Mouse (Mus musculus): ENCODE data around the gene Ints13. TPM values are rescaled to one million over a fixed set of nuclear protein-coding genes. Genes with fewer than 3 reads are reported as not detected.
"Not testable (repeated sequence)": the region's sequence is repeated elsewhere in the genome, so short reads cannot be mapped to it uniquely, and the experiment has no call there.

The Ints13 gene
- total and polyA plus RNA-seq, 3 experiments, result 31.9 to 51.9 (median 50.5) TPM

- Histone ChIP-seq H3K27ac (ENCODE audit: insufficient read depth, low read depth) (no peak overlapping the region), H3K79me2 (replicated peaks; ENCODE audit: control insufficient read depth, extremely low read depth, insufficient read depth, poor library complexity, severe bottlenecking) (peaks cover 23% of the 10 kb centered on the region), H3K36me3 (replicated peaks in 1 of 2; ENCODE audit: control insufficient read depth in 1 of 2, insufficient read depth in 1 of 2, low read length in 1 of 2) (peaks cover 12 to 33% of the 10 kb centered on the region in 2 experiments), H3K4me3 (replicated peaks in 1 of 3; ENCODE audit: low read depth in 2 of 3, low read length in 2 of 3, poor library complexity in 1 of 3) (no peak overlapping the region), H3K27me3 (replicated peaks) (no peaks in the 10 kb centered on the region), H3K4me1 (ENCODE audit: control insufficient read depth in 1 of 2, insufficient read depth in 2 of 2) (peaks cover 0 to 24% of the 10 kb centered on the region in 2 experiments; a peak in 2 of 4 replicates), H3K9me3 (replicated peaks; ENCODE audit: low read length) (no peaks in the 10 kb centered on the region), H3K9ac (ENCODE audit: insufficient read depth, low read depth) (no peak overlapping the region), H3K4me2 (ENCODE audit: insufficient read depth, low read depth, poor library complexity, severe bottlenecking) (no peak overlapping the region)
- DNase-seq (ENCODE audit: extremely low read depth), result no peak
- dilution Hi-C loops (cut with MboI; ENCODE audit: extremely low pct_ligation_motif_present, extremely low pct_unique_long_range_greater_than_20kb, low sequenced_read_pairs), result no loop called here
- in situ Hi-C loops (cut with MboI; ENCODE audit: low pct_ligation_motif_present, low pct_unique_long_range_greater_than_20kb, low sequenced_read_pairs), result no loop called here
- no peak for TF ChIP-seq CHD2 (IDR thresholded peaks at IDR 0.05; ENCODE audit: low read length)
- TF ChIP-seq E2F4 (IDR thresholded peaks at IDR 0.05; ENCODE audit: insufficient replicate concordance, low read depth, low read length), result no peak
- no peak for TF ChIP-seq MAZ (IDR thresholded peaks at IDR 0.05; ENCODE audit: low read depth, low read length)
- no peak for TF ChIP-seq CHD1 (IDR thresholded peaks at IDR 0.05; ENCODE audit: low read depth, low read length)
- TF ChIP-seq ETS1 (conservative IDR thresholded peaks at IDR 0.05; ENCODE audit: low read depth, low read length), result no peak
- no peak for TF ChIP-seq CTCF (conservative IDR thresholded peaks at IDR 0.05 in 1 of 2, IDR thresholded peaks at IDR 0.05 in 1 of 2; ENCODE audit: low read depth in 2 of 2, low read length in 2 of 2)
- TF ChIP-seq POLR2AphosphoS2 (IDR thresholded peaks at IDR 0.05; ENCODE audit: low read depth, low read length), result no peak
- no peak for TF ChIP-seq MXI1 (IDR thresholded peaks at IDR 0.05; ENCODE audit: low read depth, low read length)
- TF ChIP-seq MEF2A (IDR thresholded peaks at IDR 0.05; ENCODE audit: borderline replicate concordance, low read depth, low read length), result no peak
- TF ChIP-seq MAFK (IDR thresholded peaks at IDR 0.05; ENCODE audit: insufficient replicate concordance, low read length), result no peak
- no peak for TF ChIP-seq IRF4 (IDR thresholded peaks at IDR 0.05; ENCODE audit: low read depth, low read length)
These were observed 5.6 kb downstream of the Ints13 start for GRCm38 (mm10) chr6:146572073-146572472.

- in situ Hi-C loops (cut with MboI; ENCODE audit: low pct_ligation_motif_present, low pct_unique_long_range_greater_than_20kb, low sequenced_read_pairs); dilution Hi-C loops (cut with MboI; ENCODE audit: extremely low pct_ligation_motif_present, extremely low pct_unique_long_range_greater_than_20kb, low sequenced_read_pairs); H3K9me3 ChIP-seq (replicated peaks; ENCODE audit: low read length); H3K9ac ChIP-seq (ENCODE audit: insufficient read depth, low read depth); H3K79me2 ChIP-seq (replicated peaks; ENCODE audit: control insufficient read depth, extremely low read depth, insufficient read depth, poor library complexity, severe bottlenecking); H3K4me3 ChIP-seq (replicated peaks in 1 of 3; ENCODE audit: low read depth in 2 of 3, low read length in 2 of 3, poor library complexity in 1 of 3); H3K4me1 ChIP-seq (ENCODE audit: control insufficient read depth in 1 of 2, insufficient read depth in 2 of 2); H3K27me3 ChIP-seq (replicated peaks); DNase-seq (ENCODE audit: extremely low read depth); H3K27ac ChIP-seq (ENCODE audit: insufficient read depth, low read depth); H3K4me2 ChIP-seq (ENCODE audit: insufficient read depth, low read depth, poor library complexity, severe bottlenecking): not testable (repeated sequence)
- peaks cover 38 to 74% of the 10 kb centered on the region in 2 experiments for H3K36me3 ChIP-seq (replicated peaks in 1 of 2; ENCODE audit: control insufficient read depth in 1 of 2, insufficient read depth in 1 of 2, low read length in 1 of 2)
These were observed 15.2 kb downstream of the Ints13 start for GRCm38 (mm10) chr6:146562461-146562860.

GRCm38 (mm10) chr6:146551326-146551725 lies 26.3 kb downstream of the Ints13 start:
- TF ChIP-seq E2F4 (IDR thresholded peaks at IDR 0.05; ENCODE audit: insufficient replicate concordance, low read depth, low read length), result no peak
- TF ChIP-seq RCOR1 (conservative IDR thresholded peaks at IDR 0.05; ENCODE audit: low read depth, low read length), result no peak
- no peak for TF ChIP-seq JUND (conservative IDR thresholded peaks at IDR 0.05; ENCODE audit: low read depth, low read length)
- no peak for TF ChIP-seq MAFK (IDR thresholded peaks at IDR 0.05; ENCODE audit: insufficient replicate concordance, low read length)
- TF ChIP-seq BHLHE40 (IDR thresholded peaks at IDR 0.05; ENCODE audit: low read depth, low read length), result no peak
- TF ChIP-seq MAX (IDR thresholded peaks at IDR 0.05; ENCODE audit: low read length), result no peak
- no peak for TF ChIP-seq IRF4 (IDR thresholded peaks at IDR 0.05; ENCODE audit: low read depth, low read length)
- no peak for TF ChIP-seq POLR2A (IDR thresholded peaks at IDR 0.05; ENCODE audit: low read depth, low read length)
- TF ChIP-seq TBP (conservative IDR thresholded peaks at IDR 0.05; ENCODE audit: low read depth, low read length), result no peak
- TF ChIP-seq GABPA (IDR thresholded peaks at IDR 0.05; ENCODE audit: insufficient replicate concordance, low read depth, low read length), result no peak
- no peak for TF ChIP-seq USF1 (IDR thresholded peaks at IDR 0.05; ENCODE audit: low read depth, low read length)
- TF ChIP-seq MAZ (IDR thresholded peaks at IDR 0.05; ENCODE audit: low read depth, low read length), result no peak
- TF ChIP-seq SMC3 (IDR thresholded peaks at IDR 0.05; ENCODE audit: low read depth, low read length), result no peak
- TF ChIP-seq MXI1 (IDR thresholded peaks at IDR 0.05; ENCODE audit: low read depth, low read length), result no peak
- no peak for TF ChIP-seq JUN (IDR thresholded peaks at IDR 0.05; ENCODE audit: insufficient read depth, low read depth, low read length)
- no peak overlapping the region for H3K4me2 ChIP-seq (ENCODE audit: insufficient read depth, low read depth, poor library complexity, severe bottlenecking)
- peaks cover 5% of the 10 kb centered on the region for H3K9me3 ChIP-seq (replicated peaks; ENCODE audit: low read length)
- dilution Hi-C loops (cut with MboI; ENCODE audit: extremely low pct_ligation_motif_present, extremely low pct_unique_long_range_greater_than_20kb, low sequenced_read_pairs), result no loop called here
- H3K4me3 ChIP-seq (replicated peaks in 1 of 3; ENCODE audit: low read depth in 2 of 3, low read length in 2 of 3, poor library complexity in 1 of 3), result no peak overlapping the region
- no peak for DNase-seq (ENCODE audit: extremely low read depth)
- H3K27ac ChIP-seq (ENCODE audit: insufficient read depth, low read depth), result no peak overlapping the region
- in situ Hi-C loops (cut with MboI; ENCODE audit: low pct_ligation_motif_present, low pct_unique_long_range_greater_than_20kb, low sequenced_read_pairs), result no loop called here
- no peak overlapping the region for H3K9ac ChIP-seq (ENCODE audit: insufficient read depth, low read depth)
- no peaks in the 10 kb centered on the region for H3K79me2 ChIP-seq (replicated peaks; ENCODE audit: control insufficient read depth, extremely low read depth, insufficient read depth, poor library complexity, severe bottlenecking)
- H3K27me3 ChIP-seq (replicated peaks), result no peaks in the 10 kb centered on the region
- no peaks in the 10 kb centered on the region for H3K4me1 ChIP-seq (ENCODE audit: control insufficient read depth in 1 of 2, insufficient read depth in 2 of 2)
- peaks cover 44 to 85% of the 10 kb centered on the region in 2 experiments for H3K36me3 ChIP-seq (replicated peaks in 1 of 2; ENCODE audit: control insufficient read depth in 1 of 2, insufficient read depth in 1 of 2, low read length in 1 of 2)

Measured in CH12.LX (cell line).